18 mouse cellular contexts compared by ENCODE assay signal in the genomic region with DNA sequence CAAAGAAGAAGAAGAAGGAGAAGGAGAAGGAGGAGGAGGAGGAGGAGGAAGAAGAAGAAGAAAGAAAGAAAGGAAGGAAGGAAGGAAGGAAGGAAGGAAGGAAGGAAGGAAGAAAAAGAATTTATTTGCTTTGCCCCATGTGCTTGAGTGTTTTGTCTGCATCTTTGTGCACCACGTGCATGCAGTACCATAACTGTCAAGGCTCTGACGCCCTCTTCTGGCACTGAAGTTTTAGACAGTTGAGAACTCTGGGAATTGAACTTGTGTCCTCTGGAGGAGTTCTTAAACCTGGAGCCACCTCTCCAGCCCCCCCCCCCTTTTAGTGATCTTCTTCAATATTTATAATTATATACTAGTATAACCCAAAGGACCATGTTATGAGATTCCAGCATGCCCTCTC.
DNase-seq lines count a peak whose midpoint lies in the region; ATAC-seq lines count a peak whose summit lies in the region.
"Had no signal": no experiment of that assay in that cellular context is flagged by ENCODE, and none has a peak within 500 bp of the region (broad histone marks: within the 10 kb centered on the region; RNA-seq: fewer than 3 reads in every experiment).

No protein-coding gene starts in this region.

- H3K9ac ChIP-seq in hindbrain, embryonic 14.5 days = no peak overlapping the region
- H3K9ac ChIP-seq in midbrain, embryonic 14.5 days (replicated peaks; ENCODE audit: low read length) = no peak overlapping the region
- no peak overlapping the region for H3K9ac ChIP-seq in midbrain, embryonic 15.5 days
- H3K9ac ChIP-seq: embryonic facial prominence, embryonic 13.5 days; forebrain, embryonic 12.5 days; limb, embryonic 12.5 days had no signal

- no peaks in the 10 kb centered on the region for H3K4me1 ChIP-seq in hindbrain, embryonic 14.5 days (replicated peaks; ENCODE audit: control insufficient read depth, insufficient read depth, low read length)
- no peaks in the 10 kb centered on the region; the same call in 1 of the 2 replicates for H3K4me1 ChIP-seq in hindbrain, embryonic 10.5 days (replicated peaks)
- no peaks in the 10 kb centered on the region for H3K4me1 ChIP-seq in midbrain, embryonic 14.5 days (ENCODE audit: control insufficient read depth, insufficient read depth, low read length)
- H3K4me1 ChIP-seq in midbrain, embryonic 15.5 days = no peaks in the 10 kb centered on the region
- H3K4me1 ChIP-seq: embryonic facial prominence, embryonic 13.5 days; forebrain, embryonic 12.5 days; limb, embryonic 12.5 days had no signal

- ATAC-seq in hindbrain, embryonic 14.5 days (ENCODE audit: low FRiP score) = no peak
- ATAC-seq in midbrain, embryonic 14.5 days (ENCODE audit: low FRiP score, low TSS enrichment) = no peak
- ATAC-seq in midbrain, embryonic 15.5 days (replicated peaks) = no peak

- no peaks in the 10 kb centered on the region for H3K9me3 ChIP-seq in hindbrain, embryonic 14.5 days (ENCODE audit: control insufficient read depth, low read length)
- no peaks in the 10 kb centered on the region for H3K9me3 ChIP-seq in hindbrain, embryonic 10.5 days
- H3K9me3 ChIP-seq in midbrain, embryonic 14.5 days (ENCODE audit: control insufficient read depth, low read length) = no peaks in the 10 kb centered on the region
- H3K9me3 ChIP-seq in midbrain, embryonic 15.5 days = no peaks in the 10 kb centered on the region
- H3K9me3 ChIP-seq: embryonic facial prominence, embryonic 13.5 days; forebrain, embryonic 12.5 days; limb, embryonic 12.5 days had no signal

- no peak overlapping the region for H3K27ac ChIP-seq in hindbrain, embryonic 14.5 days
- H3K27ac ChIP-seq in hindbrain, embryonic 10.5 days = no peak overlapping the region
- H3K27ac ChIP-seq in midbrain, embryonic 14.5 days (replicated peaks; ENCODE audit: low read depth, low read length) = no peak overlapping the region
- no peak overlapping the region for H3K27ac ChIP-seq in midbrain, embryonic 15.5 days
- H3K27ac ChIP-seq: embryonic facial prominence, embryonic 13.5 days; forebrain, embryonic 12.5 days; limb, embryonic 12.5 days had no signal

- no peak overlapping the region for H3K4me3 ChIP-seq in hindbrain, embryonic 14.5 days (replicated peaks; ENCODE audit: low read length)
- H3K4me3 ChIP-seq in hindbrain, embryonic 10.5 days = no peak overlapping the region
- no peak overlapping the region for H3K4me3 ChIP-seq in midbrain, embryonic 14.5 days (replicated peaks; ENCODE audit: low read depth, low read length)
- H3K4me3 ChIP-seq in midbrain, embryonic 15.5 days = no peak overlapping the region
- H3K4me3 ChIP-seq: embryonic facial prominence, embryonic 13.5 days; forebrain, embryonic 12.5 days; limb, embryonic 12.5 days had no signal

- peak; percentile 54 for DNase-seq in embryo, embryonic 10 days (ENCODE audit: low spot score)
- DNase-seq in embryo, embryonic 9.5 days (ENCODE audit: extremely low spot score) = no peak
- peak; percentile 53 for DNase-seq in hindbrain, embryonic 14.5 days (ENCODE audit: low spot score)
- DNase-seq in hindbrain, embryonic 10.5 days (ENCODE audit: low spot score) = no peak
- DNase-seq in midbrain, embryonic 14.5 days = peak; percentile 72
- DNase-seq in induced T-regulatory cell, adult 2 months (ENCODE audit: low read depth) = peak; percentile 11
- DNase-seq in gastrocnemius, postnatal 10 days = no peak
- DNase-seq: B cell, adult 2 months; cerebellum, adult 2 months; gastrocnemius, postnatal 14 days; kidney, postnatal 25 days; layer of hippocampus, postnatal 36 days; right cerebral cortex, adult 18-20 months; spleen, adult 18-20 months had no signal

- WGBS in hindbrain, embryonic 14.5 days = 24% methylated on average over 2 of the region's 2 CpGs
- WGBS in hindbrain, embryonic 10.5 days = 20% methylated on average over 2 of the region's 2 CpGs
- 29% methylated on average over 2 of the region's 2 CpGs for WGBS in midbrain, embryonic 14.5 days
- 25% methylated on average over 2 of the region's 2 CpGs for WGBS in midbrain, embryonic 15.5 days

- H3K4me2 ChIP-seq in hindbrain, embryonic 14.5 days (replicated peaks) = no peak overlapping the region
- H3K4me2 ChIP-seq in midbrain, embryonic 14.5 days (ENCODE audit: low read length) = no peak overlapping the region
- no peak overlapping the region for H3K4me2 ChIP-seq in midbrain, embryonic 15.5 days
- H3K4me2 ChIP-seq: embryonic facial prominence, embryonic 13.5 days; forebrain, embryonic 12.5 days; limb, embryonic 12.5 days had no signal

- no peaks in the 10 kb centered on the region for H3K27me3 ChIP-seq in hindbrain, embryonic 14.5 days (ENCODE audit: control insufficient read depth, insufficient read depth, low read length)
- no peaks in the 10 kb centered on the region for H3K27me3 ChIP-seq in hindbrain, embryonic 10.5 days (ENCODE audit: insufficient read depth, poor library complexity, severe bottlenecking)
- H3K27me3 ChIP-seq in midbrain, embryonic 14.5 days (ENCODE audit: control insufficient read depth, insufficient read depth, low read length) = no peaks in the 10 kb centered on the region
- no peaks in the 10 kb centered on the region for H3K27me3 ChIP-seq in midbrain, embryonic 15.5 days (replicated peaks)
- H3K27me3 ChIP-seq: embryonic facial prominence, embryonic 13.5 days; limb, embryonic 12.5 days had no signal

- H3K36me3 ChIP-seq in hindbrain, embryonic 14.5 days (replicated peaks; ENCODE audit: control insufficient read depth, insufficient read depth) = no peaks in the 10 kb centered on the region
- no peaks in the 10 kb centered on the region for H3K36me3 ChIP-seq in hindbrain, embryonic 10.5 days
- no peaks in the 10 kb centered on the region for H3K36me3 ChIP-seq in midbrain, embryonic 14.5 days (ENCODE audit: control insufficient read depth, insufficient read depth, low read length)
- no peaks in the 10 kb centered on the region for H3K36me3 ChIP-seq in midbrain, embryonic 15.5 days (replicated peaks)
- H3K36me3 ChIP-seq: embryonic facial prominence, embryonic 13.5 days; forebrain, embryonic 12.5 days; limb, embryonic 12.5 days had no signal

Comparison
In these comparisons a context has a peak if more than half of its experiments do, and no peak if none do; other contexts are left out.
1. DNase-seq: peak in embryo, embryonic 10 days (single experiment), hindbrain, embryonic 14.5 days (single experiment), midbrain, embryonic 14.5 days (single experiment) and induced T-regulatory cell, adult 2 months (single experiment); none in embryo, embryonic 9.5 days (single experiment), hindbrain, embryonic 10.5 days (single experiment) and gastrocnemius, postnatal 10 days (single experiment).